Mouse (Mus musculus): ENCODE measurements around the gene Cirbp.

Cirbp gene

GRCm38 (mm10) chr10:80215048-80215772, 49.4 kb downstream of the Cirbp start:
- no peak for DNase-seq (ENCODE audit: low read depth)

GRCm38 (mm10) chr10:80220676-80221075, 54.9 kb downstream of the Cirbp start:
- DNase-seq (ENCODE audit: low read depth), result no peak

Data from fibroblast of lung, adult 2 months (primary cell).